Mouse (Mus musculus) bone marrow macrophage, adult 2 months (primary cell): ENCODE measurements at regions not wholly inside any gene's neighbourhood (a gene's known extent, or its start where the extent isn't known, plus 50 kb on each side); places are given as distances from the start of the nearest gene placed in this dataset.

Experiments
- CTCF ChIP-seq: IDR thresholded peaks from 2 replicates; pipeline ENCODE4 v1.5.1; 2012; ENCODE audit warnings: low read depth, mild to moderate bottlenecking, low read length, moderate library complexity
- POLR2A ChIP-seq: IDR thresholded peaks from 2 replicates; pipeline ENCODE4 v1.6.1; 2012; ENCODE audit warnings: mild to moderate bottlenecking, low read depth, low read length, borderline replicate concordance

DNA sequence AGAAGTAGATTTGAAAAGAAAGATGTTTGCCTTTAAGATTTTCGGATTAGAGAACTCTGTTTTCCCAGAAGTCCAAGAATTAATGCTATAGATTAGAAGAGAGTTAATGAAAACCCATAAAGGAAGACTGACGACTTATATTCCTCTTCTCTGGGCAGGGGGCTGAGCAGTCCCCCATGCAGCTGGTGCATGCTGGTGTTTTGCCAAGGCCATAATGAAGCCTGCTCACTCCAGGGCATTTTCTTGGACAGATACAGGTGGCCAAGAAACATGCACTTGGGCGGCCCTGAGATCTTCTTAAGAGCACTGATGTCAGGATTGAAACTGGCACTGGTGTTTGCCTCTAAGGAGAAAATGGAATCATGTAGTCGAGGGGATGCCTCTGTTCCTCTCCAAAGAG lies 233.6 kb upstream of the Tmem161b start:
- TF ChIP-seq POLR2A = no peak
- no peak for TF ChIP-seq CTCF
